Mouse (Mus musculus) cortical plate, adult 2 months (tissue): Measurements from ENCODE around the gene Klhl29. TPM values are rescaled to one million over a fixed set of nuclear protein-coding genes. Genes with fewer than 3 reads are reported as not detected.

ENCODE experiments used
- H3K27ac ChIP-seq: fragments of 200-500 bp; 2 replicates; pipeline ENCODE4 v1.5.1; 2012; ENCODE audit warnings: low read length, control low read depth, inconsistent platforms; ENCODE audit not compliant: insufficient read depth
- H3K4me1 ChIP-seq: fragments of 200-500 bp; 2 replicates; pipeline ENCODE4 v1.6.1; 2011; ENCODE audit warnings: low read length; ENCODE audit not compliant: control insufficient read depth, insufficient read depth
- H3K4me3 ChIP-seq: fragments of 200-500 bp; 2 replicates; pipeline ENCODE4 v1.5.1; 2011; ENCODE audit warnings: mild to moderate bottlenecking, low read length, control low read depth; ENCODE audit not compliant: insufficient read depth
- CTCF ChIP-seq: fragments of 200-500 bp; IDR thresholded peaks from 2 replicates; pipeline ENCODE4 v1.5.1; 2011; ENCODE audit warnings: mild to moderate bottlenecking, control low read depth, low read length; ENCODE audit not compliant: insufficient read depth; ENCODE audit errors: extremely low read depth
- POLR2A ChIP-seq: fragments of 200-500 bp; IDR thresholded peaks from 2 replicates; pipeline ENCODE4 v1.6.1; 2011; ENCODE audit warnings: mild to moderate bottlenecking, low read length, control low read depth; ENCODE audit not compliant: insufficient read depth; ENCODE audit errors: extremely low read depth
- polyA plus RNA-seq: library from polyadenylated mRNA; depleted of rRNA; stranded (reverse); fragments of >200 nt; gene quantifications from 2 replicates; pipeline ENCODE4 v1.2.3, GENCODE M21; 2012

Klhl29 gene
- polyA plus RNA-seq, 1 experiment, result 26.9 TPM

DNA sequence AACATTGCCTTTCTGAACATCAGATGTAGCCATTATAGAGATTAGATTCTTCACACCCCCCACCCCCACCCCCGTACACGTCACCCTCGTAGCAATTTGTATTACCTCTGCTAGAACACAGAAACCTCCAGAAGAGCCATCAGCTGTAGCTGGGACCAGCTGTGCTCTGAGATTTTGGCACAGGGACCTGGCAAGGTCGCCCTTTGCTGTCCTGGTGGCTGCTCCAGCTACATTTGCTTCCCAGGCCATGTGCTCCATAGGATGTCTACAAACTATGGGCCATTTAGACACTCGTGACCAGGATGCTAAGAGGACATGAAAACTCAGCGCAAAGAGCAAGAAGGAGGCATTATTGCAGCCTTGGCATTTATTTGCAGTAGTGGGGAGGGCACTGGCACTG, 39.2 kb downstream of the Klhl29 start:
- no peak for TF ChIP-seq CTCF
- no peak for TF ChIP-seq POLR2A
- Histone ChIP-seq H3K4me3 (no peak overlapping the region), H3K4me1 (peaks cover 16% of the 10 kb centered on the region), H3K27ac (no peak overlapping the region)

DNA sequence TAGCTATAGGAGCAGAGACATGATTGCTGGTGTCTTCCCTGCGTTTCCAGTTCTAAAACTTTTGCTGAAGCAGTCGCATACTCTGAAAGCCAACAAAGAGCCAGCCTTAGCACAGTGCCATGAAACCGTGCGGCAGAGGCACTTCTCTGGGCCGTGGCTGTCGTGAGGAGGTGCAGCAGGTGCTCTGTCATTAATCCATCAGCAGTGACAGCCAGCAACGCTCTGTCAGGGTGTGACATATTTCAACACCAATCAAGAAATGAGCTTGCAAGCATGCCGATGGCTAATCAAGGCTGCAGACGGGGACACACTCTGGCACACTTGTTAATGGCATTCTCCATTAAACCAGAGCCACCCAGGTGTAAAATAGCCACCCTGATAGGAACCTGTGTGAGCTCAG, 40.5 kb downstream of the Klhl29 start:
- H3K4me3 ChIP-seq, result no peak overlapping the region
- no peak for TF ChIP-seq POLR2A
- TF ChIP-seq CTCF, result no peak
- H3K4me1 ChIP-seq, result peaks cover 18% of the 10 kb centered on the region
- H3K27ac ChIP-seq, result no peak overlapping the region

DNA sequence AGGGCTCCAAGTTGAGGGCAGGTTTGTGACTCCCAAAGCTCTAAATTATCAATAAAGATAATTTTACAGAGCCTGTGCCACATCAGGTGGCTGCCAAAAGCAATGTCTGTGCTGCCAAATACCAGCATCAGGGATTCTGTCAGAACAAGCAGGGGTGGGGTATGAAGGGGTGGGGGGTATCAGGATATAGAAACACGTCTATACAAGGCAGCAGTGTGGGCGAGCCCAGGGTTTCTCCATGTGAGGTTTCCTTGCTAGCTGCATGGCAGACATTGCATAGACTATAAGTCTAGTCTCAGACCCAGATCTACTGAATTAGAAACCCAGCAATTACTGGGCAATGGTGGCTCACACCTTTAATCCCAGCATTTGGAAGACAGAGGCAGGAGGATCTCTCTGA, 41.3 kb downstream of the Klhl29 start:
- Histone ChIP-seq H3K27ac (no peak overlapping the region), H3K4me3 (no peak overlapping the region), H3K4me1 (peaks cover 12% of the 10 kb centered on the region)
- TF ChIP-seq CTCF, result no peak
- TF ChIP-seq POLR2A, result no peak

DNA sequence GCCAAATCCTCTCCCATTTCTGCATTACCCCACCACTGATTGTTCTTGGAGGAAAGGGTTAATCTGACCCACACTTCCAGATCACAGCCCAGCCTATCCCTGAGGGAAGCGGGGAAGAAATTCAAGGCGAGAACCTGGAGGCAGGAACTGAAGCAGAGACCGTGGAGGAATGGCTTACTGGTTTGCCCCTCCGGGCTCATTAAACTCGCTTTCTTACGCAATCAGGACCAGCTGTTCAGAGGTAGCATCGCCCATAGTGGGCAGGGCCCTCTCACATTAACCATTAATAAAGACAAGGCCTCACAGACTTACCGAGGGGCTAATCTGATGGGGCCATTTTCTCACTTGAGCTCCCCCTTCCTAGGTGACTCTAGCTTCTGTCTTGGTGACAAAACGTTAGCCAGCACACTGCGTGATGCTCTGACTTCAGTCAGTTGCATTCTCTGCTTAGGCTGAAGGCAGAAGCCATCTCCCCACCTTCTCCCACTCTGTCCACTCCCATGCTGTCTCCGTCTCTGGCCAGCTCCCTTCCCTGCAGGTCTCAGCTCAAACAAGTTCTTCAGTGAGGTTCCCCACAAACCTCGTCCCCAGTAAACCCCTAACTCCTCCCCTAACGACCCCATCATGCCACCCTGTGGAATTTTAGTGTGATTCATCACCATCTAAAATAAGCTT, 43.5 kb downstream of the Klhl29 start:
- H3K4me1 ChIP-seq, result peaks cover 7% of the 10 kb centered on the region; the same call in 1 of the 2 replicates
- H3K27ac ChIP-seq, result no peak overlapping the region
- no peak for TF ChIP-seq CTCF
- TF ChIP-seq POLR2A, result no peak
- no peak overlapping the region for H3K4me3 ChIP-seq

DNA sequence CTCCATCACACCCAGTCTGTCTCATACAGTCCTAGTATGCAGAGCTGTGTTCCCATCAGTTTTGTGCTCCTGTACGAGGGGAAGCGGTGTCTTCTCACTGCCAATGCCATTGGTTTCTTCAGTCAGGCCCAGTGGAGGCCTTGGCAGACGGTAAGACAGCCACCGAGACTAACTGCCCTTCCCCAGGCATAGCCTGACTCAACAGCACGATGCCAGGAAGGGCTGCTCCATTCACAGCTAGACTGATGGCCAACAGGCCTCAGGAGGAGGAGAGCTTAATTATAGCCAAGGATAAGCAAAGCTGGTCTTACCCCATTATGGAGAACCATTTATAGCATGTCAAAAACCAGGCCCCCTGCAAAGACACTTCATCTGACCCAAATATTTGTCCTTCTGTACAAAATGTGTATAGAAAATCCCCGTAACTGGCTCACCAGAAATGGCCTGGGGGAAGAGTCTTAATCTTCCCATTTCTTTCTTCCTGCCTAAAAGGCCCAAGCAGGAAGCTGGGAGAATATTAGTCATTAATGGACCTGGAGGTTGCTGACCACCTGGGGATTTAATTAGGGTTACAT, 44.9 kb downstream of the Klhl29 start:
- H3K4me1 ChIP-seq, result peaks cover 4% of the 10 kb centered on the region
- TF ChIP-seq POLR2A (no peak), CTCF (no peak)
- no peak overlapping the region for H3K4me3 ChIP-seq
- H3K27ac ChIP-seq, result no peak overlapping the region

DNA sequence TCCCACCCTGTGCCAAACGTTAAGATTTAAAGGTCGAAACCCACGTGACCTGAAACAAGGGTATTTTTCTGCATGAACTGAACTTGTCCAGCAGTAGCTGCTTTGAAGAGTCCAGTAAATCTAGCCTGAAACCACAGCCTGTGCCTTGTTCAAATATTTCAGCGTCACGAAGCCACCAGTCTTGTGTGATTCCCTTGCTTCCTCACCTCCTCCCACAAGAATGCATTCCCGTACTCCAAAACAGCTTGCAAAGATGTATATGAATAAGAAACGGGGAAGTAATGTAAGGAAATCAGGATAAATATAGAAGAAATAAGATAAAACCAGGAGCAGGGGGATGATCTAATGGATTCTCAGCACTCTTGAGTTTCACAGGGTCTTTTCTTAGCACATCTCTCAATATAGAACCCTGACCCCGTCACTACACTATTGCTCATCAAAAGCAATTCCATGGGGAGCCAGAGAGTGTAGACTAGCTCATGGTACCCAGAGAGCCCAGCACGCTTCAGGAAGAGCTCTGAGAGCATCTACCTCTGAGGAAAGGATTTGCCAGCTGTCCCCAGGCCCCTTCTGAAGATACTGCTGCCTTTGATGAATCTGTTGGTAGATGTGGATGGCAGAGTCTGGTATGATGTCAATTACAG, 52.9 kb downstream of the Klhl29 start:
- no peak overlapping the region for H3K27ac ChIP-seq
- no peaks in the 10 kb centered on the region; the same call in none of the 2 replicates for H3K4me1 ChIP-seq
- H3K4me3 ChIP-seq, result no peak overlapping the region
- no peak for TF ChIP-seq POLR2A
- TF ChIP-seq CTCF, result no peak

DNA sequence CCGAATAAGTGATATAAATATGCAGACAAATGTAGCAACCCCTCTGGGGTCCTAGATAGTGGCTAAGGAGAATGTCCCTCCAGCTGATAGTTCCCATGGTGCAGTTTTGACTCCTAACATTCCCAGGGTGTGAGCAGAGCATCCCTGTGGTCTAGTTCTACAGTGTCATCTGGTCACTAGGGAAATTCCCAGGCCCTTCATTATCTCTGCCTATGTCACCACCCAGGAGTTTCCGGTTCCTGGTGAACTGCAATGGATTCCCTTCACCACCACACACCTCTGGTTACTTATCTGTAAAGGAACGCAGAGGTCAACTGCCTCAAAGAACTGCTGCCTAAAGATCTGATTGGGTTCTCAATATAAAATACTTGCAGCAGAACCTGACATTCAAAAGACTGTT, 54.5 kb downstream of the Klhl29 start:
- H3K4me3 ChIP-seq, result no peak overlapping the region
- no peaks in the 10 kb centered on the region; the same call in none of the 2 replicates for H3K4me1 ChIP-seq
- TF ChIP-seq POLR2A (no peak), CTCF (no peak)
- H3K27ac ChIP-seq, result no peak overlapping the region

DNA sequence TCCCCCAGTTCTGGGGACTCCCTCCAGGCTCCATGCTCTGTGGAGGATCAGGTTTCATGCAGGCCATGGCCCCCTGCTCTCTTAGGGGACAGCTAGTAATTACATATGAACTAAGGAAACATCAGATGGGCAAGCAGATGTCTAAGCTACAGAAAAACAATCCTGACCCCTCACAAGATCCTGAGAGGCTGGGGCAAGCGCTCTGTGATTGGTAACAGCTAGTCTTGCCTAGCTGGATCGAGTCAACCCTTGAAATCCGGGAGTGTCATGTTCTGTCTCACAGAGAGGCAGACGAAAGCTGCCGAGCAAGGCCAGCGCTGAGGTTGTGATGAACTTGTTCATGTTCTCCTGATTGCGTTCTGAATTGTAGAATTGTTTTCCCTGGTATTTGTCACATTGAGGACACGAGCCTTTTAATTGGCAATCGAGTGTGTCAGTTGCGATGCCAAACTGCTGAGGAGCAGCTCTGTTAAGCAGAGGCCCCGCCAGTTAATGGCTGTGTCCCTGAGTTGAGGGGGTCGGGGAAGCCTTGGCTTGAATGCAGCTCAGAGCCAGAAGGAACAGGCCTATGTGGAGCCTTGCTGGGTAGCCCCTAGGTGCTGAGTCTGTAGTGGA, 56.0 kb downstream of the Klhl29 start:
- TF ChIP-seq POLR2A (no peak), CTCF (no peak)
- H3K4me3 ChIP-seq, result no peak overlapping the region
- H3K4me1 ChIP-seq, result no peaks in the 10 kb centered on the region; the same call in none of the 2 replicates
- H3K27ac ChIP-seq, result no peak overlapping the region

DNA sequence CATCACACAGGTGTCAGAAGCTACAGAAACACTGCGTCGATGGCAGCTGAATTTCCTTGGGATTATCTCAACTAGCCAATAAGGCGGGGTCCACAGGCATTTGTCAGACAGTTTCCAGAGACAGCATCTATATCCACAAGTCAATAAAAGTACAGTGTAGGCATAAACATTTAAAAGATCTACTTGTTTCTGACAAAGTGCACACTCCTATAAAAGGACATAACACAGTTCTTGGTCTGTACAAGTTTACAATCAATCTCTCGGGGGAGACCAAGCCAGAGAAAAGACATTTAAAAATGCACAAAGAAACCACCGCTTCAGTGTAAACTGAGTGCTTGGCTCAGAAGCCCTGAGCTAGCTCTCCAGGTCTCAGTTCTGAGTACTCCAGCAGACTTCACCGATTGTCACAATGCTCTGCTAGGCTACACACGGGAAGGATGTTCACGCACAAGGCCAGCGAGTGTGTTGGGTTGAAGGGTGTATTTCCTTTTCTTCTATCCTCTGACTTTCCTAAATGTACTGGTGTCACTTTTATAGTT, 59.4 kb downstream of the Klhl29 start:
- Histone ChIP-seq H3K4me3 (no peak overlapping the region), H3K27ac (no peak overlapping the region), H3K4me1 (no peaks in the 10 kb centered on the region; the same call in 1 of the 2 replicates)
- TF ChIP-seq POLR2A (no peak), CTCF (no peak)

DNA sequence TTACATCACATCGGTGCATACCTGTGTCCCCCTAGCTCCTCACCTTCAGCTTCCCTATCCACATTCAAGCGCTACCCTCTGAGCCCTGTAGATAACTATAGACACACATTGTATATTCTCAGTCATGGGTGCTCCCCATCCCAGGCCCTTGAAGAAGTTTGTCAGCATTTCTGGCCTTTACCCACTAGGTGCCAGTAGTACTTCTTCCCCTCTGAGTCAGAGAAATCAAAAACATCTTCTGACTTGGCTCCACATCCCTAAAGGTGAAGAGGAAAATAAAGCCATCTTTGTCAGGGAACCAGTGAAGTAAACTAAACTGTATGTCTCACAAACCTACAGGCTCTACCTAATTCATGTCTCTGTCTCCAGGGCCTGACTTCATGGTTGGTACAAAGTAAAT, 67.6 kb downstream of the Klhl29 start:
- Histone ChIP-seq H3K4me1 (0 out of 2 replicates have a peak, but pooled peaks cover 1% of the 10 kb centered on the region), H3K27ac (no peak overlapping the region), H3K4me3 (no peak overlapping the region)
- TF ChIP-seq POLR2A (no peak), CTCF (no peak)
